Mouse (Mus musculus) ovary, postnatal 36 days (tissue): ENCODE measurements around the gene Poll.

Source experiments
- DNase-seq: peaks from one replicate; pipeline ENCODE4 v3.0.0; 2022; ENCODE audit warnings: low spot score, mixed read lengths

Gene Poll

DNA sequence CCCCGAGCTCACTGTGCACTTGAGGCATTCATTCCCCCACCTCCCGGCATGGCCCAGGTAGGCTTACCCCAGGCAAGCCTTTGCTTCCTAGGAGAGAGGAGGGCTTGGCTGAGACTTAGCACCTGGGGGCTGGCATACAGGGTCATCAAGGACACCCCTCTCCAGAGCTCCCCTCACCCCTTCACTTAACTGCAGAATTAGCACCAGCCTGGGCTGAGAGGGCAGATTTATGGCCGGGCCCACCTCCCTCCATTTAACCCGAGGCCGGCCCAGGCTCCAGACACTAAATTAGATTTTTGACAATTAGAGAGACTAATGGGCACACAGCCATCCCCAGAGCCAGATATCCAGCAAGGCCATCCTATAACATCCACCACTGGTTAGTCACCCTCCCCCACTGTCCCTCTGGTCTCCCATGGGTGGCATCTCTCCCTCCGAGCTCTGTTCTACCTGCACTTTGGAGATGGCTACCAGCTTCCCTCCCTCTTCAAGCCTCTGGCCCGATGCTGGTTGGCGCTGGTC, 25.1 kb downstream of the Poll start:
- no peak for DNase-seq

DNA sequence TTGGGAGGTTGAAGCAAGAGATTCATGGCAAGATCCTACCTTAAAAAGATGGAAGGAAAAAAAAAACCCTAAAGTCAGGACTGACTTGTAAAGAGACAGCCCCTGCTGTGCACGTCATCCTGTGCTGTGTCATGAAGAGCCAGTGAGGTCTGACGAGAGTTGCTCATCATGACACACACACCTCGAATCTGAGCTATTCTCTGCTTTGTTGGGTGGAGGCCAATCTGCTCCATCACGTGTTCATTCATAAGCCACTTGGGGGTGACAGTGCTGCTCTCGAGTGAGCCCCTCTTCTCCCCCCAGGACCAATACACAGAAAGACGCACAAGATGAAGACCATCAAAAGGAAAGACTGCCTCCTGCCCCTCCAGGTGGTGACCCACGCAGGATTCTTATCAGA, 26.7 kb downstream of the Poll start:
- no peak for DNase-seq

DNA sequence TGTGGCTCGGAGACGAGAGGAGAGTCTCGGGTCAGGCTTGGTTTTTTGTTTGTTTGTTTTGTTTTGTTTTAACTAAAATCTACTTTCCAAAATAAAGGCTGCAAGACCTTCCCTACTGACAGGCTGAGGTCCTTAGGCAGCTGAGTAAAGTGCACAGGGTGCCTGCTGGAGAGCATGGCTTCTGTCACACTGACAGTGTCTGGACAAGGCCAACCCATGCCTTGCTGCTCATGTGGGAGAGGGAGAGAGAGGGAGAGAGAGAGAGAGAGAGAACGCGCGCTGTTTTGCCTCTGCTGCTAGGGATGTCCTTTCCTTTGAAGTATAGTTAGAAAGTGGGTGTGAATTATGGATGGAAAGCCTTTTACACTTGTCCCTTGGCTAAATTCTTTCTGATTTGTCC, 28.8 kb downstream of the Poll start:
- DNase-seq, result no peak

DNA sequence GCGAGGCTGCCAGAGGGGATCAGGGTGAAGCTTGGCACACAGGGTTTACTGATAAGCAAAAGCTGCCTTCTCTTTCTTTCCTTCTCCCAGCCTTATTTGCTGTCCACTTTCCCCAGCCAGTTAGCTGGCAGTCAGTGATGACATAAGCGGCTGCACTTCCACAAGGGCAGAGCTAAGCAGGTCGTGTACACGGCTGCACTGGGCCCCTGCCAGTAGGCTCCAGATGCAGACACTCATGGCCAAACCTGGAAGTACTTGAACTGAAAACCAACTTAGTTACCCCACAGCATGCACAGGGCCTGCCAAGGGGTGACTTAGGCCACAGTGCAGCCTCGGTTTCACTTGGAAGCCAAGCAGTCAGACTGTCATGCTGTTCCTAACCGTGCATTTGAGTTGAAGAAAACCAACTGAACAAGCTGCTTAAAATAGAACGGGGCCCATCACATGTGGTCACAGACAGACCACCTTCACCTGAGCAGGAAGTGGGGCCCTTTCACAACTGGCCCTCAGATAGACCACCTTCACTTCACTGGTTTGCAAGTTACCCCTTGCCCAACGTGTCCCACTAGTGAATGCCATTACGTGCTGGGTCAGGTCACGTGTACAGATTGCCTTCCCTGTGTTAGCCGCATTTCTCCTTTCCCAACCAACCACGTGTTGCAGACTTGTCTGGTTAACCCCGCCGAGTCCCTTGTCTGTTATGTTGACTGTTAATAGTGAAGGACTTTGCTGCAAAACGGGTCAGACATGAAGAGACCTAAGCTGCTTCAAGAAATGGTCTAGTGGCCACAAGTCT, 29.9 kb downstream of the Poll start:
- DNase-seq, result no peak

DNA sequence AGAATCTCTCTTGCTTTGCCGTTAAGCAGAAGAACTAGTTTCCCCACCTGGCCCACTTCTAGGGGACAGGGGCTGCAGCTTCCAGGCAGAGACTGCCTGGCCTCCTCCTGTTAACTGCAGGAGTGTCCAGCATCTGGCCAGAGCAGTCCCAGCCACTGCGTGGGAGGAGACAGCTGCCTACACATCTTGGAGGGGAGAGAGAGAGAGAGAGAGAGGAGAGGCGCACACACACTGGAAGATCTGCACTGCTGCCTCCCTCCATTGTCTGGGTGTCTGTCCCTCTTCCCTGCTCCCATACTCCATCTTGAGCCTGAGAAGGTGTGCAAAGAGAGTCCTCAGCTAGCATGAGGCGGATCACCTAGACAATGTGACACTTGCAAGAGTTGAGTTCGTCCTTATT, 31.0 kb downstream of the Poll start:
- DNase-seq, result no peak

DNA sequence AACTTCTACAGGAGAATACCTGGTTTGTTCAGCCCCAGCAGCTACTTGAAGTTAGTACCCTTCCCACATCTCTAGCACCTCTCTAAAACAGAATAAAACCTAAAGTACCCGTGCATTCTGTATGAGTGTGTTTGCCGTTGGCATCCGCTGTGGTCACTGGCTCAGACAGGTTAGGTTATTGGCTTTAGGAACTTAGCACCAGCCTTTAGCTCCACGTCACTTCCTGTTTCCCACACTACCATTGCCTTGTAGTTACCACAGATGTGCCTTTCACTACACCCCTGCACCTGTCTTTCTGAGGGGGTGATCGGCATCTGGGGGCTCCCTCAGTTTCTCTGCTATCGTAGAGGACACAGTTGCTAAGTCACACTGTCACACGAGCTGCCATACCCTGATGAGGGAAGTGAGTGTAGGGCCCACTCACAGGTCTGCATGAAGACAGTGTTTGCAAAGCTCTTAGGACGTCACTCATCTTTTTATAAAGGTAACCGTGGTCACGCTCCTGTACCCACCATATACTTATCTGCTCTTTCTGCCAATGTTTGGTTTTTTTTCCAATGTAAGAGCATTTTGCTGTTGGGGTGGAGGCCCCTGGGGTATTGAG, 32.3 kb downstream of the Poll start:
- DNase-seq, result no peak

DNA sequence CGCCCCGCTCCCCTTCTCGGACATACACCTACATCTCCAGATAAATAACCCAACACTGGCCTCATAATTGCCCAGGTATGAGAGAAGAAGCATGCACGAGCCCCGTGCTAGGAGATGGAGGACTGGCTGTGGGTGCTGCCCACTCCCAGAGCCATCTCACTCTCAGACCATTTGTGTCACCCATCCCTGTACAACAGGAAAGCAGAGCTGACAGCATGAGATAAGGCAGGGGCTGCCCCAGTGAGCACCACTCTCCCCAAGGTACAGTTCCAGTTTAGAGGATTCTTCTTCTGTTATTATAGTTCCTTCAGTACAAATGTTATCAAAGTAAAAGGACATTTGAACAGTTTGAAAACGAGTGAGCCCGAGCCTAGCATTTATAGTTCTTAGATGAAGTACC, 32.9 kb downstream of the Poll start:
- DNase-seq, result no peak

DNA sequence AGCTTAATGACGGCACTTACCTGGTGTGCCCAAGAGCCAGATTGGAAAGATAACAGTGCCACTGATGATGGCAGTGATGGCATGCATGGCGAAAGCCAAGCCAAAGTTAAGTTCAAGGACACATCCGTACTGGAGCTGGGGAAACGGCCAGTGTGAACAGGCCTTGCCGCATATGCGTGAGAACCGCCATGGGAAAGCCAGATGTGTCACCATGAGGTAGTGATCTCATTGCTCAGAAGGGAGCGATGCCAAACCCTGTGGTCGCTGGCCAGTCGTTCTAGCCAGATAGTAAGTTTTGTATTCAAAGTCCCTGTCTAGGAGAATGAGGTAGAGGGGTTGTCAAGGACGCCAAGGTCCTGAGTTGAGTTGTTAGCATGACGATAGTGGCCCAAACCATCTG, 44.1 kb downstream of the Poll start:
- no peak for DNase-seq

DNA sequence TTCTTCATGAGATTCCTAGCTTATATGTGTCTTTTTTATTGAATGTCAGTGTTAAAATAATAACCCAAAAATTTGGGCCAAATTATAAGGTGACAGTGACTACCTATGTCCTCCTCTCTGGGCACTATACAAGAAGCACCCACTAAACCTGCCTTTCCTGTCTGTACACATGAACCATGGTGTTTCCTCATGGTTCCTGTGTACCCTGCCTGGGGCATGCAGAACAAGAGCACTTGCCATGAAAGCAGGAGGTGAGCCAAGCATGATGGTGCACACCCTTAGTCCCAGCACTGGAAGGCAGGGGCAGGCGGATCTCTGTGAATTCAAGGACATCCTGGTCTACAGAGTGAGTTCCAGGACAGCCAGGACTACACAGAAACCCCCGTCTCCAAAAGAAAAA, 45.0 kb downstream of the Poll start:
- no peak for DNase-seq

DNA sequence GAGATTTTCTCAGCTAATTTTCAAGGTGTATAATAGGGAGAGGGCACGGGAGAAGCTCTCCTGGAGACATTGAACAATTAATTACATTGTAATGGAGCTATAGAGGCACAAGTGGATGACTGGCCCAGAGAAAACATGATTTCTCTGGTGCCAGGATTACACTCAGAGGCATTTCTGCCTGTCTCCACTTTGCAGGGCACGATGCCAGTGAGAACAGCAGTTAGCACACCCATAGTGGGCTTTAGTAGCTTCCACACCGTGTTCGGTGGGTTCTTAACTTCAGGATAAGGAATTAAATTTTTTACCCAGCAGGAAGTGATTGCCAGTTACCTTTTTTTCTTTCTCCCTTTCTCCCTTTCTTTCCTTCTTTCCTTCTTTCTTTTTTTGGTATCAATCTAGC, 48.9 kb downstream of the Poll start:
- DNase-seq, result no peak

DNA sequence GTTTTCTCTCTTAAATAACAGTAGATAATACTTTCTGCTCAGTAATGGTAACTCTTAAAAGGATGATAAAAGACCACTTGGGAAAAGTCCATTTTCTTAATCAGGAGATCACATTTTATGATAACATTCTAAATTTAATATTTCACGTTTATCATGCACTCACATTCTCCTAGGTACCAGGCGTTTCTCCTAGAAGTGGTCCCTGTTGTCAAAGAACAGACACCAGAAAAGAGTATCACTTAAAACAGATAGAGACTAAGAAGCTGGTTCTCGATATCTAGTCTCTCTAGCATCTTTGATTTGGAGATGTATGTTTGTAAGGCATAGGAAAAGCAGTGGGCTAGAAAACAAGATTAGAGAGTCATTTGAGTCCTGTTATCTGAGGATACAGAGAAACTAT, 49.7 kb downstream of the Poll start:
- DNase-seq, result no peak

DNA sequence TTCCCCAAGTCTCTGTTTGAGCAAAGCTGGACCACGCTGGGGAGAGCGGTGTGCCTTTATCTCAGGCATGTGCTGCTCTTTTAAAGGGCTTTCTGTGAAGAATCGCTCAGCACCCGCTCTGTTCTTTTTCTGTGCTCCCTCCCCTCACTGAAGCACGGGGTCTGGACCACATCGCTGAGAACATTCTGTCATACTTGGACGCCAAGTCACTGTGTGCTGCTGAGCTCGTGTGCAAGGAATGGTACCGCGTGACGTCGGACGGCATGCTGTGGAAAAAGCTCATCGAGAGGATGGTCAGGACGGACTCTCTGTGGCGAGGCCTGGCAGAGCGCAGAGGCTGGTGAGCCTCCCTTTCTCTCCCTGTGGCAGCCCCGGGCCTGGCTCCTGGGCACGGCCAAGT, 52.8 kb downstream of the Poll start:
- DNase-seq, result no peak

DNA sequence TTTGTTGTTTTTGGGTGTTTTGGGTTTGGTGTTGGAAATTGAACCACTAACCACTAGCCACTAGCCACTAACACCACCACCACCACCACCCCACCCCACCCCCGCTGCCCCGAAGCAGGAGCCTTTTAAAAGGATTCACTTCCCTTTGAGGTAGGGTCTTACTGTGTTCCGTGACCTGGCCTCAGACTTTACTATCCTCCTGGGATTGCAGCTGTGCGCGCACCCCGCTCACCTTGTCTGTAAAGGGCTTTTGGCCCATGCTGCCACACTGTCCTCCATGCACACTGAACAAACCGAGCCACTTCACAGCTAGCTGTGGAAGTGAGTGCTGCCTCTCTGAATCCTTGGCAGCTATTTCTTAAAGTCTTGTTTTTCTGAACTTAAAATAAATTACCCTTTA, 54.9 kb downstream of the Poll start:
- DNase-seq, result no peak
